Mouse (Mus musculus): ENCODE measurements around the gene Fzr1.

Fzr1 gene

DNA sequence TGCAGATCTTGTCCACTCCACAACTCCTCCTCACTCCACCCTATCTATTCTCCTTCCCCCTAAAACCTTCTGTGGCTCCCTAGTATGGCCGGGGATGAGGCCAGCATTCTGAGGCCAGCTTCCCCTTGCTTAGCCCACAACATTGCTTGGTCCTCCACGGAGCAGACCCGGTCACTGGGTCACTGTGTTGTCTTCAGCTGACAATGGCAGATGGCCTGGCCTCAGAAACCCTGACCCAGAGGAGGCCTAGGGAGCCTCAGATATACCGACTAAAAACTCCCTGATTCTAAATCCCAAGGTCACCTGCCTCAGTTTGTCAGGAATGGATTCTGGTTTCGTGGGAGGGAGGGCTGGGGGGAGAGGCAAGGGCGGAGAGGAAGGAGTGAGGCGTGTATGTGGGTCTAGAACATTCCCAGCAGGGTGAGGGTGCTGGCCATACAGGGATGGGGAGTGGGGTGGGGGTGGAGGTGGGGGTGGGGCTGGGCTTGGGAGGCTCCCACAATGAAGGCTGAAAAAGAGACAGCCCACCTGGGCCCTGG lies 24.0 kb upstream of the Fzr1 start:
- no peak for DNase-seq (ENCODE audit: inconsistent ontology term)

DNA sequence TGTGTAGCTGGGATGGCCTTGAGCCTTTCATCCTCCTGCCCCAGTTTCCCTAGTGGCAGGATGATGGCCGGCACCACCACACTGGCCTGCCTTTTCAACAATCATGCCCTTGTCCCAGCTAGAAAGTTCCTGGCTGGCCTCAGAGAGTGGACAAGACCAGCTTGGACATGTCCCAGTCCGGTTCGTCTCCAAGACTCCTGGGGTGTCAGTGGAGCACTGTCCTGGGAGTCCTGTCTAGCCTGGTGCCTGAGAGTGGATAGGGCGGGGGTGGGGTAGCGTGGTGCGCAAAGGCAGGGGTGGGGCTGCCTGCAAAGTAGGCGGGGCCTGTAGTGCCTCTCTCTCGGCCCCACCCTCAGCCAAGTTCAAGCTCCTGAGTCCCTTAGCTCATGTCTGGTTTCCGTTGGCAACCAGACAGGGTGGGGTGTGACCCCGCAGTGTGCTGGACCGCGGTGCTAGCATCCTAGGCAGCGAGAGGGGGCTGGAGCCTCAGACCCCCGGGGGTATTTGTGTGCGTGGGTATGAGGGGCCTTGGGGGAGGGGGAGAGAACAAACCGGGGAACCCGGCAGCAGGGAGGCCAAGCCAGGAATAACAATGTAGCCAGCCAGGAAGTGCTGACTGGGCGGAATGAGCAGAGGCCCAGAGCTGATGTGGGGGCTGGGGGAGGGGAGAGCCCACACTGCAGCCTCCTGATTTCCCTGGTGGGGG lies 23.4 kb upstream of the Fzr1 start:
- DNase-seq (ENCODE audit: inconsistent ontology term) = peak; percentile 90

DNA sequence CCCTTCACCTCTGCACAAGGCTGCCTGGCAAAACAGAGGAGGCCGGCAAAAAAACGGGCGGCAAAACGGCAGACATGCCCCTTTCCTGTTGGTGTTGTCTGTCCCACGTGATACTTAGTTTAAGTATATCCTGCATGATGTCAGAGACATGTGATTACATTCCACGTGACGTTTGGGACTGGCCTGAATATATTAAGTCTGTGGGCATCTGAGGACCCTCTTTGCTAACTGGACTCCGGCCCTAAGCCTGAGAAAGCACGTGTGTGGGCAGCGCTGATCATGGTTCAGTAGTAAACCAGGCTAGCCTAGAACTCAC lies 22.8 kb upstream of the Fzr1 start:
- DNase-seq (ENCODE audit: inconsistent ontology term) = no peak

DNA sequence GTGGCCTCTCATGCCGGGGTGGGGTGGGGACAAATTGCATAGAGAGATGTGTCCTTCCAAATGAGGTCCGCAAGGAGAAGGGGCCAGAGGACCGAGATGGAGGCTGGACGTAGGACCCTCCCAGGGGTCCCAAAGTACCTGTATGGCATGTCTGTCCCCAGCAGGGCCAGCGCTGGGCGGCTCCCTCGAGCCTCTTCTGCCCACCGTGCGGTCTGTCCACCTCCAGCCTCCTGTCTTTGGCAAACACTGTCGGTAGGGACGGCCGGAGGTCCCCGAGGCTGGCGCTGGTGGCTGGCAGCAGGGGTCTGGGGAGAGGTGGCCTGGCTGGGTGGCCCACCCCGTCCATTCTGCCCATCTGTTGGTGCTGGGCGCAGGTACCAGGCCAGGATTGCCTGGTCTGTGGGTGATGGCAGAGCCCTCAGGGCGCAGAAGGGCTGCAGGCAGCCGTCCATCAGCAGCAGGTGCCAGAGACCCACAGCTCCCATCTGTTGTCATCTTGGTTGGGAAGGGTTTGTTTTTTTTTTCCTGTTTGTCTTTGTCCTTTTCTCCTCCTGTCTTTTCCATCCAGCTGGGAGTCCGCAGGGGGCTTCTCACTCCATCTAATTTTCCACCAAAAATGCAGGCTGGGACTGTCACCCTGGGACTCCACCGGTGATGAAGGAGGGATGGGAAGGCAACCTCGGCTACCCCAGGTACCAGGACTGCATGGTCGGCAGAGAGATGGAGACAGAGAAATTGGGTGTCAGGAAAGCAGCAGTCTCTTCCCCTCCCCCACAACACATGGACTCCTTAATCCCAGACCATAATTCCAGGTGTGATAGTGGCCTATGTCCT lies 22.3 kb upstream of the Fzr1 start:
- no peak for DNase-seq (ENCODE audit: inconsistent ontology term)

DNA sequence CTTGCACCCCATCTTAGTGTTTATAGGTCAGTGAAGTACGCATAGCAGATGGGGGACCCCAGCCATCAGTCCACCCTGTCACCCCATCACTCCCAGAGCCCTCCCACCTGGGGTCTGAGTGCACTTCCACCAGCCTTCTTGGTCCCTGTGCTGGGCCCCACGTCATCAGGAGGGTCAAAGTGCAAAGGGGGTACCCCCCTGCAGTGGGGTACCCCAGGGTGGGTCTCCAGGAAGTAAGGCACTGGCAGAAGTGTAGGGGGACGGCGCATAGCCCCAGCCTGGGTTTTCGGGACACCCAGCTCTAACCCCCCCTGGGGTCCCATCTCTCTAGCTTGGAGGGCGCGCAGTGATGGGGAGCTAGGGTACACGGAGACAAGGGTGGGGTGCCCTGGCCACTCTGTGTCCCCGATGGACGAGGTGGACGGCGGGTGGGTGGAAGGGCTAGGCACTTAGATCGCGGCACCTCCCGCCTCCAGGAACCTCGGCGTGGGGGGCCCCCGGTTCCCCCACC lies 21.5 kb upstream of the Fzr1 start:
- DNase-seq (ENCODE audit: inconsistent ontology term) = no peak

DNA sequence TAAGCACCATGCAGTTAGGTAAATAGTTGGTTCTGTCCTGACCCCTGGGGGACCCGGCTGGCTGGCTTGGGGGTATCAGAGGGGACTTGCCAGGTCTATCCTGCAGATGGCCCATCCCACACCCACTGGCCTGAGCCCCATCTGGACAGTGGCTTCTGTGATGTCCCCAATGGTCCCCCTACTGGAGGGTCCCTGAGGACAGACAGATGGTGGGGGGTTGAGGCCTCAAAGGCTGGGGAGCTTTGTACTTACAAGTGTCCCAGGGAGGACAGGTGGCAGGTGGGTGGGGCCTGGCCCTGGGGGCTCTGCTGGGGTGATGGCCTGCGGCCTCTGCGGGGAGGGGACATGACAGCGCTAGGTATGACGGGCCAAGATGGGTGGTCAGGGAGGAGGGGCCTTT lies 21.0 kb upstream of the Fzr1 start:
- DNase-seq (ENCODE audit: inconsistent ontology term) = no peak

DNA sequence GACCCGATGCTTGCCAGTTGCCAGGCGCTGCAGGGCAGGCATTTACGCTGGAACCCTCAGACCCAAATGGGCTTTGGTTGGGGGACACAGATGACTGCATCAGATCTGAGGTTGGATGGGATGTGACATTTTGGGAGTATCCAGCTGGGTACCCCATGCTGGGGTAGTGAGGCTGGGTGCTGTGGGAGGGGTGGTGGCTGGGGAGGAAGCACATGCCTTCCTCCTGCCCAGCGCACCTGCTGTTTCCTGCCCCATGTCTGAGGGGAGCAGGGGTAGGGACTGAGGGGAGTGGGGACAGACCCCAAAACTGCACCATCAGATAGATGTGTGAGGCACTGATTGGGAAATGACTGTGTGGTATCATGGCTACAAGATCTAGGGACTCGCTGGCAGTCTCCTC lies 18.4 kb upstream of the Fzr1 start:
- no peak for DNase-seq (ENCODE audit: inconsistent ontology term)

DNA sequence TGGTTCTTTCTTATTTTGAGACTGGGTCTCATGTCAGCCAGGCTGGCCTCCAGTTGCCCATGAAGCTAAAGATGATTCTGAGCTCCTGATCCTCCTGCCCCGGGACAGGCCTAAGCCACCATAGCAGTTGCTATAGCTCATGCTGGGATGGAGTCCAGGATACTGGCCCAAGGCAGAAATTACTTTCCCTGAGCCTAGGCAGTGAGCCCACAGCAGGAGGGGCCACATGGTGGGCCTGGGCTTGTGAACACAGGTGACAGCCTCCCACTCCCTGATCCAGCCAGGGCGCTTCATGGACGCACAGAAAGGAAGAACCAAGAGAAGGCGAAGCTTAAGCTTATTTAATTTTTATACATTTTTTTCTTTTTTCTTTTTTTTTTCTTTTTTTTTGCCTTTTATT lies 17.5 kb upstream of the Fzr1 start:
- DNase-seq (ENCODE audit: inconsistent ontology term) = no peak

DNA sequence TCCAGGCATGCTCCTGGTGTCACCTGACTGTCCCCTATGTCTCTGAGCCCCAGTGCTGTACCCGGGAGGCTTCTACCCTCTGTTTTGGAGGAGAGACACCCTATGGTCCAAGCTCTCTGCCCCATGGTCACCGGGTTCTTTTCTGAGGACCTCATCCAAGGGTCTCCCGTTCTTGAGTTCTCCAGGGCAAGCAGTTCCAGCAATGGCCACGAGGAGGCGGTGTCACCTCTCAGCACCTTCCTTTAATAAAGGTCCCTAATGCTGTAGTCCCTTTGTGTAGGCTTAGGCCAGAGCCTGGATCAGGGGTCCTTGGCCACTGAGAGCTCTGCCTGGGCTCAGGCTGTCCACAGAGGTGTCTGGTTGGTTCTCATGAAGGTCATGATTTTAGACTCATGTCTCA lies 16.8 kb upstream of the Fzr1 start:
- DNase-seq (ENCODE audit: inconsistent ontology term) = no peak

DNA sequence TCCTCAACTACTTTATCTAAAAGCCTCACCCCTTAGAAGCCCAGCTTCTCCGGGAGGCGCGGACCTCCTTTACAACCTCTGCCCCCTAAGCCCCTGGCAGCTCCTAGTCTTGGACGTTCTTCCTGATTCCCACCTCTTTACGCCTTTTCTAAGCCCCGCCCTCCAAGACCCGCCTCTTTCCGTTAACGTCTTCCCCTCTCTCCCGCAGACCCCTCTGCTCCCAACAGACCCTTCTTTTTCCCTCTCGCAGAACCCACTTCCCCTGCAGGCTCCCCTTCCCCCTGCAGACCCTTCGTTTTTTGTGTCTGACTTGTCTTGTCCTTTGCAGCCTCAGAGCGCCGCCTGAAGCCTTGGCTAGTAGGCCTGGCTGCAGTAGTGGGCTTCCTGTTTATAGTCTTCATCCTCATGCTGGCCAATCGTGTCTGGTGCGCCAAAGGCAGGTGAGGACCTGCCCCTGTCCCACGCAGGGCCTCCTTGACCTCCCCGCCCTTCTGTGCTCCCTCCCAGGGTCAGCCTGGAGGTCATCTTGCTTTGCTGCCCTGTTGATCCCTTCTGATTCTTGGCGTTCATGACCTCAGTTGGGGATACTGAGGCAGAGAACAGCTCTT lies 15.2 kb upstream of the Fzr1 start:
- no peak for DNase-seq (ENCODE audit: inconsistent ontology term)

DNA sequence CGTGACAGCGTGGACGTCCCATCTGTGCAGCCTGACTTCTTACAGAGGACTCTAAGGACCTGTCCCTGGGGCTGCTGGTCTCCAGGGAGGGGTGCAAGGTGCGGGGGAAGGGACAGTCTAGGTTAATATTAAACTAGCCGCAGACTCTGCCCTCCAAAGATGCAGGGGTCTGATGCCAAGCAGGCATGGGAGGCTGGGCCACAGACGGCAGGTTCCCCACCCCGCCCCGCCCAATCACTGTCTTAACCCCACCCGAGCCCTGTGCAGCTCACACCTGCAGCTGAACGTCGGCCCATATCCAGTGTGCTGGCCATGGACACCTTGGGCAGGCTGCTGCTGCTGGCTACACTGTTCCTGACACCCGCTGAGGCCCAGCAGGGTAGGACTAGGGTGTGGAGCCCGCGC lies 14.5 kb upstream of the Fzr1 start, which contains the start of gene Smim24:
Gene Smim24, plus strand, starts transcription at position 271 of the 405 bp plus-strand sequence.
- no peak for DNase-seq (ENCODE audit: inconsistent ontology term)

DNA sequence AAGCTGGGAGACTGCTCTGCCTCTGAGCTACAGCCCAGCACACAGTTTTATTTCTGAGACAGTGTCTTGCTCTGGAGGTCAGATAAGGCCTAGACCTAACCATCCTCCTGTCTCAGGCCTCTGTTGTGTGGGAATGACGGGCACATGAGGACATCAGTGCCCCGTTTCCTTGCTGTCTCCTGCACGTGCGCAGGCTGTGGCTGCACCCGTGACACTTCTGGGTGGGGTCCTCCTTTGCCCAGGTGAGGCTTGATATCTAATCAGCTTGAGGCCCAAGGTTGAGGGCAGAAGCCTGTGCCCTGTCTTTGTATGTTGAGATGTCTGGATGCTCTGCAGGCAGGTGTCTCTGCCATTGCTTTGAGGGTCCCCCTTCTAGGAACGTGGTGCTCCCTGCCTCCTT lies 14.0 kb upstream of the Fzr1 start:
- DNase-seq (ENCODE audit: inconsistent ontology term) = no peak

DNA sequence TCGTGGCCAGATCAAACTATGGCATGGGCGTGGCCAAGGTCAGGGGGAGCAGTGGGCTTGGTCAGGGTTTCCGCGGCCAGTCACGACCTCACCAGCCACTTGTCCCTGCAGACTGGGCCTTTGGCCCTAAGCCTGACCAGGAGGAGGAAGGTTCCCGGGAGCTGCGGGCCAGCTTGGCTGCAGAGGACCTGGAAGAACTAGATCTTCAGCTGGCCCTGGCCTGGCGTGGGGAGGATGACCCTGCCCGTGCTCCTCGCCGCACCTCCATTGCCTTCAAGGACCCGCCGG lies 12.3 kb upstream of the Fzr1 start:
- no peak for DNase-seq (ENCODE audit: inconsistent ontology term)

DNA sequence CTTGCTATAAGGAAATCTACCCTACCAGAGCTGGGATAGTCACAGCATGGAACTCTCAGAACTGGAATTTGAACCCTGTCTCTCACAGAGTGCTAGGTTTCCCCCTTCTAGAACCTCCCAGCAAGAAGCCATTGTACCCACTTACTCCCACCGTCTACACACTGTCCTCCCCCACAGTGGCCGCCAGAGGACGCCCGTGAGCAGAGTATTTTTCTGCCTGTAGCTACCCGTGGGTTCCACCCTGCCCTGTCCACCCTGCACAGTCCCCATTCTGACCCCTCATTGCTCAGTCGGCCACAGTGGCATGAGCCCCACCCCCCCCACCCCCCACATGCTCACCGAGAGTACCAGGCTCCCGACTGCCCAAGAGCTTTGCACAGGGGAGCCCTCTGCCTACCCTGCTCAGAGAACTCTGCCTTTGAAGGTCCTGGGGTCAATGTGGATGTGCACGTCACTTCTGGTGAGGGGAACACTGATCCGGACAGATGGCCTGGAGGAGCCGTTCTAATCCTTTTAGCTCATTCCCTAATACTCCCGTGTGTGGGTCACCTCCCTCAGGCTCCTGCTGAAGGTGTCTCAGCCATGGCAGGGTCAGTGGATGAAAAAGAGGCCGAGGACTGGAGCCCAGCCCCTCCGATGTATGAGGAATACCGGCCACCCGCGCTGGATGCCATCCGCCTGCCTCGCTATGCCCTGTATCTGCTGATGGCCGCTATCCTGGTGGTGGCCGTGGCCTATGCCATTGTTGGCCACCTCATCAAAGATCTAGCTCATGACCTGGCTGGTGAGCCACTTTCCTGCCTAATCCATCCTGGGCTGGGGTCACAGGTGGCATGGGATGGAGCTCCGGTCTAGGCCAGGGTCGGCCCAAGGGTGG lies 11.7 kb upstream of the Fzr1 start:
- DNase-seq (ENCODE audit: inconsistent ontology term) = peak; percentile 78

DNA sequence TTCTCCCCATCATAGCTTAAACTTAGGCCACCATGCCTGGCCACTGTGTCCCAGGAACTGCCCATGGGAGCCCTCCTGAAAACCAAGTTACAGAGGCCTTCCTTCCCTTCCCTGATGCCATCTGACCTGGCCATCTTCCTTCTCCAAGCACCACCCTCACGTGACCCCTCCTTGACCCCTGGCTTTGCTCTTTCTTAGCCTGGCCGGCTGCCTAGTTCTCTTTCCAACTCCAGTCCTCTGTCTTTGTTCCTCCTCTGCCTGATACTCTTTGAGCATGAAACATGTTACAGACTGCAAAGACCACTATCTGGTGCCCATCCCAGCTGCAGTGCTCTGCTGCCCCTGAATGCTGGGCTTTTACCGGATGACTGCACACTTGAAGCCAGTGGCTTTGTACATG lies 11.1 kb upstream of the Fzr1 start:
- DNase-seq (ENCODE audit: inconsistent ontology term) = peak; percentile 56

DNA sequence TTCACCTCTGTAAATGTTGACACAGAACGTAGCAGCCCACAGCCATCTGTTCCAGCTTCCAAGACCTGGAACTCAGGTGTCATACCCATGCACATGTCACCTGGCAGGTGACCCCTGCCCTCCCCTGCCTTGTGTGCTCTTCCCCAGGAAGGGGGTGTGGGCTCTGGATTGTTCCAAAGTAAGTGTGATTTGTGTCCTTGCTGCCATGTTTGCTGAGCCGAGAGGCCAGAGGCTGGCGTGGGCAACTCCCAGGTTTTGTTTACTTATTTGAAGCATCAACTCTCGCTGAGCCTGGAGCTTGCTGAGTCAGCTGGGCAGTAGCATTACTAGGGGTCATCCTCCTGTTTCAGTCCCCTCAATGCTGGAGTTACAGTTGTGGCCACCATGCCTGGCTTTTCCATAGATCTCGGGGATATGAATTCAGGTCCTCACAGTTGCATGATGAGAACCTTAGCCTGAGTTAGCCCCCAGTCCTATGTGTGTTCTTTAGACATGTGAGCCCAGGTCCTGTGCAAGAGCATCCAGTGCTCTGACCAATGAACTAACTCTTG lies 10.3 kb upstream of the Fzr1 start, which contains the start of gene Gm48552:
Gene Gm48552, plus strand, starts transcription at position 501 of the 551 bp plus-strand sequence.
- DNase-seq (ENCODE audit: inconsistent ontology term) = no peak

DNA sequence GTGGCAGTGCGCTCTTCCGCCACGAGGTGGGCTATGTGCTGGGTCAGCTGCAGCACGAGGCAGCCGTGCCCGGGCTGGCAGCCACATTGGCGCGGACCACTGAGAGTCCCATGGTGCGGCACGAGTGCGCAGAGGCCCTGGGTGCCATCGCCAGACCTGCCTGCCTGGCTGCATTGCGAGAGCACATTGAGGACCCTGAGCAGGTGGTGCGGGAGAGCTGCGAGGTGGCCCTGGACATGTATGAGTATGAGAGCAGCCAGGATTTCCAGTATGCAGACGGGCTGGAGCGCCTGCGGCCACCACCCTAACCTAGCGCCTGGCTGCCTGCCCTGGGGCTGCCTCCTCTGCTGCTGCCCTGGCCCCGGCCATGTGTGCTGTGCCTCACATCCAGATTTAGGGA lies 9.4 kb upstream of the Fzr1 start:
- DNase-seq (ENCODE audit: inconsistent ontology term) = no peak

DNA sequence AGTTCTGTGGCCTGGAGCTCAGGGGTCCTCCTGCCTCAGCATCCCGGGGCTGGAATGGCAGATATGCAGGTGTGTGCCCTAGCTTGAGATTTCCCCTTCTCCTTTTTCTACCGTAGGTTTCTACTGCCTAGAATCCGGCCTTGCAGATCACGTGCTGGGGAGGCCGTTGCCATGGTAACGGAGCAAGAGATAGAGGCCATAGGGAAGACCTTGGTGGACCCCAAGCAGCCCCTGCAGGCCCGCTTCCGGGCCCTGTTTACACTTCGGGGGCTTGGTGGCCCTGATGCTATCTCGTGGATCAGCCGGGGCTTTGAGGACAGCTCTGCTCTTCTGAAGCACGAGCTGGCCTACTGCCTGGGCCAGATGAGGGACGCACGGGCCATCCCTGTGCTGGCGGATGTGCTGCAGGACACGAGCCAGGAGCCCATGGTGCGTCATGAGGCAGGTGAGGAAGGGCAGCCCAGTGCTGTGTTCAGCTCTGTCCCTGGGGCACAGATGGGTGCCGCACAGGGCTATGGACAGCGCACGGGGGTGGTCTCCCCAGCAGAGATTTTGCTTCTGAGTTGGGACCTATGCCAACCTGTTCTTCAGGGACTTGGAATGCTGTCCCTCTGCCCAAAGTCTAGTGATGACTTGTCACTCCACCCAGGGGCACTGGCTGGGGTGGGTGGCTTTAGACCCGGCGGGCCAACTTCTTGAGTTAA lies 7.4 kb upstream of the Fzr1 start:
- no peak for DNase-seq (ENCODE audit: inconsistent ontology term)

DNA sequence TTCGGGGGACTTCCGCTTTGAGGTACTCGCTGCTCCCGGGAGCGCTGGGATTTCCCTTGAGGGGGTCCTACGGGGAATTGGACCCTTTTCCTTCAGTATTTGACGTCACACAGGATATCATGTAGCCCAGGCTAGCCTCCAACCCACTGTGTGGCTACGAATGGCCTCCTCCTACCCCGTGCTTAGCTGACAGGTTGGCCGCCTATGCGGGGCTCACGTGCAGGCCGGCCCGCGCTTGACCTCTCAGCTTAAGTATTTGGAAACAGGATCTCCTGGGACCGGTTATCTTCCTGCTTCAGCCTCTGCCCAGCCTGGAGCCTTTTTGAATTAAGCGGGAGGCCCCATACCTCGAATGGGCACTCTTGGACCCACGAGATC lies 6.3 kb upstream of the Fzr1 start:
- no peak for DNase-seq (ENCODE audit: inconsistent ontology term)

DNA sequence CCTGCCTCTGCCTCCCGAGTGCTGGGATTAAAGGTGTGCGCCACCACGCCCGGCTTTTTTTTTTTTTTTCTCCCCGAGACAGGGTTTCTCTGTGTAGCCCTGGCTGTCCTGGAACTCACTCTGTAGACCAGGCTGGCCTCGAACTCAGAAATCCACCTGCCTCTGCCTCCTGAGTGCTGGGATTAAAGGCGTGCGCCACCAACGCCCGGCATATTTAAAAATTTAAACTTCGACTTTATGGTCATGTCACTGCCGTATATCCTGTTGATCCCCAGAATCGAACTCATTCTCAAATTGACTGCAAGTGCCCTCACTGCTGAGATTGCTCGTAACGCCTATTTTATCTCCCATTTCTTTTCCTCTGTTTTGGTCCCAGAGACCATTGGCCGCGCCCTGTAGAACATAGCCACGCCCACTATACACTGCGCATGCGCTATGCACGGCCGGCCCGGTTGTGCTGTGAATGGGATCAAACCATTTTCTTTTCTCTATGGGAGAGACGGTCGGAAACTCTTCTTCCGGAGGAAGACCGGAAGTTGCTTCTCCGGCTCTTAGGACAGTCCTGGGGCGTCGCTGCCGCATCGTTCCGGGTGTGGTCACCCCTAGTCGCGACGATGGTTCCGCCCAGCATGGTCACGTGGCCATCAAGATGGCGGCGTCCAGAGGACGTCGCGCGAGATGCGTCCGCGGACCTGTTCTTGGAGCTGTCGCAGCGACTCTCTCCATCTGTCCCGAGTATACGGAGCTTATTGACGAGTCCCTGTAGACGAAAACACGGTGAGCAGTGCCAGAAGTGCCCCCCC lies 5.7 kb upstream of the Fzr1 start, which contains the start of the genes Dohh and Gm48551:
Gene Dohh, plus strand, starts transcription at position 627 of the 803 bp plus-strand sequence.
Gene Gm48551, plus strand, starts transcription at position 665 of the 803 bp plus-strand sequence.
- DNase-seq (ENCODE audit: inconsistent ontology term) = peak; percentile 98

All from Muller cell, postnatal 12 days (primary cell).